Mouse (Mus musculus): Measurements from ENCODE around the gene Cacna2d3. TPM values are rescaled to one million over a fixed set of nuclear protein-coding genes. Genes with fewer than 3 reads are reported as not detected.

Gene Cacna2d3
- total and polyA plus RNA-seq, 3 experiments, result not detected

- H3K4me3 ChIP-seq (replicated peaks in 1 of 3; ENCODE audit: low read depth in 2 of 3, low read length in 2 of 3, poor library complexity in 1 of 3), result no peak overlapping the region
- no peak for DNase-seq (ENCODE audit: extremely low read depth)
Observed at GRCm38 (mm10) chr14:29721131-29721487, 555 bp downstream of the Cacna2d3 start.

GRCm38 (mm10) chr14:29720334-29720911, 1.2 kb downstream of the Cacna2d3 start:
- Histone ChIP-seq H3K79me2 (replicated peaks; ENCODE audit: control insufficient read depth, extremely low read depth, insufficient read depth, poor library complexity, severe bottlenecking) (no peaks in the 10 kb centered on the region), H3K27me3 (replicated peaks) (peaks cover 21% of the 10 kb centered on the region), H3K27ac (ENCODE audit: insufficient read depth, low read depth) (no peak overlapping the region), H3K9me3 (replicated peaks; ENCODE audit: low read length) (peaks cover 11% of the 10 kb centered on the region), H3K9ac (ENCODE audit: insufficient read depth, low read depth) (no peak overlapping the region), H3K4me3 (replicated peaks in 1 of 3; ENCODE audit: low read depth in 2 of 3, low read length in 2 of 3, poor library complexity in 1 of 3) (no peak overlapping the region), H3K36me3 (replicated peaks in 1 of 2; ENCODE audit: control insufficient read depth in 1 of 2, insufficient read depth in 1 of 2, low read length in 1 of 2) (no peaks in the 10 kb centered on the region), H3K4me2 (ENCODE audit: insufficient read depth, low read depth, poor library complexity, severe bottlenecking) (no peak overlapping the region), H3K4me1 (ENCODE audit: control insufficient read depth in 1 of 2, insufficient read depth in 2 of 2) (no peaks in the 10 kb centered on the region)
- dilution Hi-C loops (cut with MboI; ENCODE audit: extremely low pct_ligation_motif_present, extremely low pct_unique_long_range_greater_than_20kb, low sequenced_read_pairs) (no loop called here), in situ Hi-C loops (cut with MboI; ENCODE audit: low pct_ligation_motif_present, low pct_unique_long_range_greater_than_20kb, low sequenced_read_pairs) (no loop called here)
- TF ChIP-seq ETS1 (conservative IDR thresholded peaks at IDR 0.05; ENCODE audit: low read depth, low read length) (no peak), ZMIZ1 (IDR thresholded peaks at IDR 0.05; ENCODE audit: low read depth, low read length) (no peak), BHLHE40 (IDR thresholded peaks at IDR 0.05; ENCODE audit: low read depth, low read length) (no peak), ZKSCAN1 (IDR thresholded peaks at IDR 0.05; ENCODE audit: borderline replicate concordance, low read depth, low read length) (no peak), CTCF (conservative IDR thresholded peaks at IDR 0.05 in 1 of 2, IDR thresholded peaks at IDR 0.05 in 1 of 2; ENCODE audit: low read depth in 2 of 2, low read length in 2 of 2) (no peak)
- no peak for DNase-seq (ENCODE audit: extremely low read depth)

More at GRCm38 (mm10) chr14:29721131-29721487, 555 bp downstream of the Cacna2d3 start:
- Histone ChIP-seq H3K79me2 (replicated peaks; ENCODE audit: control insufficient read depth, extremely low read depth, insufficient read depth, poor library complexity, severe bottlenecking) (no peaks in the 10 kb centered on the region), H3K27me3 (replicated peaks) (peaks cover 18% of the 10 kb centered on the region), H3K4me1 (ENCODE audit: control insufficient read depth in 1 of 2, insufficient read depth in 2 of 2) (no peaks in the 10 kb centered on the region), H3K27ac (ENCODE audit: insufficient read depth, low read depth) (no peak overlapping the region), H3K4me2 (ENCODE audit: insufficient read depth, low read depth, poor library complexity, severe bottlenecking) (no peak overlapping the region), H3K36me3 (replicated peaks in 1 of 2; ENCODE audit: control insufficient read depth in 1 of 2, insufficient read depth in 1 of 2, low read length in 1 of 2) (no peaks in the 10 kb centered on the region), H3K9ac (ENCODE audit: insufficient read depth, low read depth) (no peak overlapping the region), H3K9me3 (replicated peaks; ENCODE audit: low read length) (peaks cover 11% of the 10 kb centered on the region)
- no peak for TF ChIP-seq CHD2 (IDR thresholded peaks at IDR 0.05; ENCODE audit: low read length)
- TF ChIP-seq SIN3A (IDR thresholded peaks at IDR 0.05; ENCODE audit: low read length), result no peak
- TF ChIP-seq JUND (conservative IDR thresholded peaks at IDR 0.05; ENCODE audit: low read depth, low read length), result no peak
- no peak for TF ChIP-seq MAX (IDR thresholded peaks at IDR 0.05; ENCODE audit: low read length)
- TF ChIP-seq POLR2AphosphoS2 (IDR thresholded peaks at IDR 0.05; ENCODE audit: low read depth, low read length), result no peak
- no peak for TF ChIP-seq MAZ (IDR thresholded peaks at IDR 0.05; ENCODE audit: low read depth, low read length)
- no peak for TF ChIP-seq POLR2A (IDR thresholded peaks at IDR 0.05; ENCODE audit: low read depth, low read length)
- TF ChIP-seq NELFE (IDR thresholded peaks at IDR 0.05; ENCODE audit: low read depth, low read length), result no peak
- no peak for TF ChIP-seq SMC3 (IDR thresholded peaks at IDR 0.05; ENCODE audit: low read depth, low read length)
- TF ChIP-seq NRF1 (IDR thresholded peaks at IDR 0.05; ENCODE audit: low read depth, low read length), result no peak
- no peak for TF ChIP-seq BHLHE40 (IDR thresholded peaks at IDR 0.05; ENCODE audit: low read depth, low read length)
- no peak for TF ChIP-seq ZMIZ1 (IDR thresholded peaks at IDR 0.05; ENCODE audit: low read depth, low read length)
- no peak for TF ChIP-seq HCFC1 (IDR thresholded peaks at IDR 0.05; ENCODE audit: low read depth, low read length)
- no peak for TF ChIP-seq MEF2A (IDR thresholded peaks at IDR 0.05; ENCODE audit: borderline replicate concordance, low read depth, low read length)
- in situ Hi-C loops (cut with MboI; ENCODE audit: low pct_ligation_motif_present, low pct_unique_long_range_greater_than_20kb, low sequenced_read_pairs), result no loop called here
- dilution Hi-C loops (cut with MboI; ENCODE audit: extremely low pct_ligation_motif_present, extremely low pct_unique_long_range_greater_than_20kb, low sequenced_read_pairs), result no loop called here

All from CH12.LX (cell line).